Mouse (Mus musculus) forebrain, embryonic 16.5 days (tissue): ENCODE measurements around the gene Esrrb. TPM values are rescaled to one million over a fixed set of nuclear protein-coding genes. Genes with fewer than 3 reads are reported as not detected.

Source experiments
- ATAC-seq: fragments of 200-750 bp; cut with Nextera tagmentation; 2 replicates; pipeline ENCODE4 v1.8.0; 2017; ENCODE audit warnings: mild to moderate bottlenecking, moderate library complexity
- H3K27ac ChIP-seq: fragments of 300-500 bp; sonication (generic); 2 replicates; pipeline ENCODE4 v1.5.1; 2014; ENCODE audit warnings: low read length, control low read depth
- H3K27me3 ChIP-seq: fragments of 300-500 bp; sonication (generic); replicated peaks from 2 replicates; pipeline ENCODE4 v1.6.1; 2014; ENCODE audit warnings: low read length; ENCODE audit not compliant: control insufficient read depth, insufficient read depth
- H3K36me3 ChIP-seq: fragments of 300-500 bp; sonication (generic); 2 replicates; pipeline ENCODE4 v1.6.1; 2014; ENCODE audit not compliant: control insufficient read depth, insufficient read depth
- H3K4me1 ChIP-seq: fragments of 300-500 bp; sonication (generic); replicated peaks from 2 replicates; pipeline ENCODE4 v1.6.1; 2014; ENCODE audit warnings: low read length; ENCODE audit not compliant: control insufficient read depth, insufficient read depth
- H3K4me2 ChIP-seq: fragments of 300-500 bp; sonication (generic); 2 replicates; pipeline ENCODE4 v1.6.1; 2014; ENCODE audit warnings: mild to moderate bottlenecking, low read length, control low read depth
- H3K4me3 ChIP-seq: fragments of 300-500 bp; sonication (generic); replicated peaks from 2 replicates; pipeline ENCODE4 v1.5.1; 2014; ENCODE audit warnings: mild to moderate bottlenecking, low read length, control low read depth
- H3K9ac ChIP-seq: fragments of 300-500 bp; sonication (generic); replicated peaks from 2 replicates; pipeline ENCODE4 v1.6.1; 2014; ENCODE audit warnings: low read depth, low read length, control low read depth
- H3K9me3 ChIP-seq: fragments of 300-500 bp; sonication (generic); 2 replicates; pipeline ENCODE4 v1.6.1; 2016; ENCODE audit warnings: low read length; ENCODE audit not compliant: control insufficient read depth
- WGBS: fragments of 180-500 bp; shearing (Covaris S2); extraction: QIAGEN DNeasy Blood & Tissue Kit; methylation state at CpG from one replicate; pipeline ENCODE4 v1.1.7; 2014; 5-methylcytosine and 5-hydroxymethylcytosine counted together
- polyA plus RNA-seq: library from polyadenylated mRNA; unstranded; fragments of >200 nt; fragmentation: Nextera tagmentation; extraction: Ambion mirVana; gene quantifications from 2 replicates; pipeline ENCODE4 v1.2.1, GENCODE M21; 2015

Gene Esrrb
- polyA plus RNA-seq, 1 experiment from 2014 or later = 0.24 TPM

DNA sequence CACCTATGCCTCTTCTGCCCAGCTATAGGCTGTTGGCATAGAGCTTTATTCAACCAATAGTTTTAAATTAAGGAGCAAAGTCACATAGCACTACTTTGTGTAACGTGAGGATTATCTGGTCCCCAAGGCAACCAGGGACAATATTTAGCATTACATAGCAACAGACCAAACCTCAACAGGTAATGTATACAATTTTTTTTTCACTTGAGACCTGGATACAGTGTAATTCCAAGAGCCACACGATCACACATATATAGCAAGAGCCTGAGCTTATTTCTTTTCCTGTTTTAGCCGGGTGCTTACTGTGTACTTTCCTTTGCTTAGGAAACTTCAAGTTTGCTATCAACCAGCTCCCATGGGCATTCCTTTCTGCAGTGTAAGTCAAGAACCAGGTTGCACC is 201.8 kb downstream of the Esrrb start:
- Histone ChIP-seq H3K4me2 (no peak overlapping the region), H3K9ac (no peak overlapping the region), H3K4me1 (peaks cover 6% of the 10 kb centered on the region; the same call in 1 of the 2 replicates), H3K36me3 (no peaks in the 10 kb centered on the region), H3K4me3 (no peak overlapping the region), H3K9me3 (no peaks in the 10 kb centered on the region), H3K27ac (no peak overlapping the region), H3K27me3 (no peaks in the 10 kb centered on the region)
- ATAC-seq = no peak
- WGBS = 71% methylated on average over 3 of the region's 3 CpGs

DNA sequence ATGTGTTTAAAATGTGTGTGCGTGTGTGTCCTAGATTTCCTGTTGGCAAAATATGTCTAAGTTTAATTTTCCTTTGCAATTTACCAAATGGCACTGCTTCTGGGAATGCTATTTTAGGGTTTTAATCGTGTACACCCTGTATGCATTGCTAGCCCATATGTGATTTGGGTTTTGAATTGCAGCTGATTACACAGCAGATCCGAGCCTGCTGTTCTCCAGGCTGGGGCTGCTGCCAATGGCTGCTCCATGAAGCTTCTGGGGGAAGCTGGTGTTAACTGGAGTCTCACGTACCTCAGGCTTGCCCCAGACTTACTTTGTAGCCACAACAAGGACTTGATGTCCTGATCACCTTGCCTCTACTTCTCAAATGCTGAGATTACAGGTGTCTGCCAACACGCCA is 205.1 kb downstream of the Esrrb start:
- no peaks in the 10 kb centered on the region for H3K9me3 ChIP-seq
- H3K4me2 ChIP-seq = no peak overlapping the region
- peak; percentile 64; the same call in 1 of the 2 replicates for ATAC-seq
- 61% methylated on average over 5 of the region's 5 CpGs for WGBS
- no peak overlapping the region for H3K27ac ChIP-seq
- no peaks in the 10 kb centered on the region for H3K27me3 ChIP-seq
- H3K9ac ChIP-seq = no peak overlapping the region
- no peak overlapping the region for H3K4me3 ChIP-seq
- no peaks in the 10 kb centered on the region for H3K36me3 ChIP-seq
- peaks cover 6% of the 10 kb centered on the region; the same call in 1 of the 2 replicates for H3K4me1 ChIP-seq

Other genes with a start within 250 kb of the Esrrb start
- gene Gpatch2l, start 119.3 kb upstream of the Esrrb start, polyA plus RNA-seq = 35.5 and 35.6 TPM in 2 replicates